Mouse (Mus musculus) urinary bladder, postnatal 36 days (tissue): Measurements from ENCODE around the gene Mrps16.

Experiments
- DNase-seq, 2 experiments: peaks; one replicate each; pipeline ENCODE4 v3.0.0; 2022; ENCODE audit warnings: low spot score in 2 of 2, mixed read lengths in 1 of 2

Mrps16 gene

GRCm38 (mm10) chr14:20393205-20393913, at the start of gene Mrps16:
TSS of gene Mrps16 (minus strand) at chr14:20393634.
- peak; percentile 90 to 94 for DNase-seq

DNA sequence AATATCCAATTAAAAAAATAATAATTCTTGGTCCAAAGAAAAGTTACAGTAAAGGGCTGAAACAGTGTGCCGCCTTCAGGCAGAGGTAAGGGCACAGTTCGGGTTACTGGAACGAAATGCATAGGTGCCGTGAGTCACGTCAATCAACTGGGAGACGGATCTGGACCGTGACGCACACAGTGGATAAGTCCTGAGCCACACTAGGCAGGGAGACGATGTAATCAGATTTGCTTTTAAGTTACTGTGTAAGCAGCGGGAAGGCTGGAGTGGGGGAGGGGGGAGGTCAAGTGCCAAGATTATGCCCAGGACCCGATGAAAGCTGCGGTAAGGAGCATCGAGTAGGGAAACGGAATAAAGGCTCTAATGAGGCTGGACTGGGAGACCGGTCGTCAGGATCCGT, 48.8 kb upstream of the Mrps16 start:
- DNase-seq, result no peak

DNA sequence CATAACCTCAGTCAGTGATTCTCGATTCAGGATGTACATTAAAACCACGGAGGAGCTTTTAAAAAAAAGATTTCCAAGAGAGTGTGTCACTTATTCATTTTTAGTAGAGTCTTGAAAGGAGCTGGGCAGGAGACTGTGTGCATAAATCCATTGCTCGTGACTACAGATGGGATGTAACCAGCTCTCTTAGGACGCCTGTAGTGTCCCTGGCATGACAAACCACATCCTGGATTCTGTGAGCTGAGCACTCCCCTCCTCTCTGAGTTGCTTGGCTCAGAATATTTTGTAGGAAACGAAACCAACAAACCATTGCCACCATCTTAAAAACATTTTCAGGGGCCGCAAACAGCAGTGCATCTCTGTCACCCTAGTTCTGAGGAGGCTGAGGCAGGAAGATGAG, 43.5 kb upstream of the Mrps16 start:
- DNase-seq, result no peak

- DNase-seq, result no peak
Measured at GRCm38 (mm10) chr14:20432420-20432819, 39.0 kb upstream of the Mrps16 start.

DNA sequence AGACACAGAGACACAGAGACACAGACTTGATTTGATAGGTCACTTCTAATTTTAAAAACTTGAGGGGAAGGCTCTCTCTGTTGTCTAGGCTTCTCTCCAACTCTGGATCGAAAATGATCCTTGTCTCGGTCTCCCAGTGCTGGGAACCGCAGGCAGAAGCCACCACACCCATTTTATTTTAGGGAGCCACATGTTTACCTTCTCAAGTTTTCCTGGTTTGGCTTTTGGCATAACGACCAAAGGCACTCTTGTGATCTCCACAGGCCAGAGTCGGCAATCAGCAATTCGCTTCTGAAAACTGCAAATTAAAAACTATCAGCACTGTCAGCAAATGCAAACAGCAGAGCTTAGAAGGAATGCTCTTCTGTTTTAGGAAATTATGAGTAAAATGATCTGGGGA, 38.3 kb upstream of the Mrps16 start:
- no peak for DNase-seq

- DNase-seq, result no peak
Measured at GRCm38 (mm10) chr14:20429833-20430232, 36.4 kb upstream of the Mrps16 start.

DNA sequence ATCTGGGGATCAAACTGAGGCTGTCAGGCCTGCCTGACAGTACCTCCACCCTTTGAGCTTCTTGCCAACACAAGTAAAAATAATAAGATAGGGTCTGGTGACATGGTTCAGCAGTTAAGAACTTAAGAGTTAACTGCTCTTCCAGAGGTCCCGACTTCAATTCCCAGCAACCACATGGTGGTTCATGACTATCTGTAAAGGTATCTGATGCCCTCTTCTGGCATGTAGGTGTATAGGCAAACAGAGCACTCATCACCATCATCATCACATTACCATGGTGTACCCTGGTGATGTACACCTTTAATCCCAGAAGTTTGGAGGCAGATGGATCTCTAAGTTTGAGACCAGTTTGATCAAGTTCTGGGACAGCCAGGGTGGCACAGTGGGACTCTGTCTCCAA, 35.2 kb upstream of the Mrps16 start:
- no peak for DNase-seq

DNA sequence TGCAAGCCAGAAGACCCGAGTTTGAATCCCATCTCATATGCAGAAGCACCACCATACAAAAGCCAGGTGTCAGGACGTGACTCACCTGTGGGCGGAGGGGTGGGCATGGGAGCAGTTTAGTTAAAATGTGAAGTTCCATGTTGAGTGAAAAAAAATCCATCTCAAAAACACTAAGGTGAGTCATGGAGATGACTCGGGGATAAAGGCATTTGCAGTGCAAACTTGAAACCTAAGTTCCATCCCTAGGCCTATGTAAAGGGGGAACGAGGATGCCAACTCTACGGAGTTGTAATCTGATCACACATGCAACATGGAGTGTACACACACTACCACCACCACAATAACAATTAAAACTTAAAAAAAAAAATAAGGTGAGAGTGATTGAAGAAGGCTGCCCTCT, 29.6 kb upstream of the Mrps16 start:
- no peak for DNase-seq

- DNase-seq, result no peak
Measured at GRCm38 (mm10) chr14:20422257-20422656, 28.8 kb upstream of the Mrps16 start.

- peak in 1 of 2 experiments; percentile 26 for DNase-seq
Measured at GRCm38 (mm10) chr14:20400071-20400470, 6.6 kb upstream of the Mrps16 start.

DNA sequence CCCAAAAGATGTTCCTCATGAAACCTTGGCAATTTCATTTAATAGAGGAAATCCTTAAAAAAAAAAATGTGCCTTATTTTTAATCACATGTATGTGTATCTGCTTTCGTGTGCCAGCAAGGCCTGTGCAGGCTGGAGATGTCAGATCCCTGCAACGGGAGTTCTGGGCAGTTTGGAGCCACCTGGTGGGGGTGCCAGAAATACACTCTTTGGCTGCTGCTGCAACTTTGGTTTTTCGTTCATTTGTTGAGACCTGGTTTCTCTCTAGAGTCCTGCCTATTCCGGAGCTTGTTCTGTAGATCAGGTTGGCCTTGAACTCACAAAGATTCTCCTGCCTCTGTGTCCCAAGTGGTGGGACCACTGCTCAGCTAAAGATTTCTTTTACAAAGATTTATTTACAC, 5.4 kb upstream of the Mrps16 start:
- no peak for DNase-seq

GRCm38 (mm10) chr14:20397220-20397619, 3.8 kb upstream of the Mrps16 start:
- no peak for DNase-seq

- DNase-seq, result no peak
Measured at GRCm38 (mm10) chr14:20392326-20392725, 1.1 kb downstream of the Mrps16 start.

DNA sequence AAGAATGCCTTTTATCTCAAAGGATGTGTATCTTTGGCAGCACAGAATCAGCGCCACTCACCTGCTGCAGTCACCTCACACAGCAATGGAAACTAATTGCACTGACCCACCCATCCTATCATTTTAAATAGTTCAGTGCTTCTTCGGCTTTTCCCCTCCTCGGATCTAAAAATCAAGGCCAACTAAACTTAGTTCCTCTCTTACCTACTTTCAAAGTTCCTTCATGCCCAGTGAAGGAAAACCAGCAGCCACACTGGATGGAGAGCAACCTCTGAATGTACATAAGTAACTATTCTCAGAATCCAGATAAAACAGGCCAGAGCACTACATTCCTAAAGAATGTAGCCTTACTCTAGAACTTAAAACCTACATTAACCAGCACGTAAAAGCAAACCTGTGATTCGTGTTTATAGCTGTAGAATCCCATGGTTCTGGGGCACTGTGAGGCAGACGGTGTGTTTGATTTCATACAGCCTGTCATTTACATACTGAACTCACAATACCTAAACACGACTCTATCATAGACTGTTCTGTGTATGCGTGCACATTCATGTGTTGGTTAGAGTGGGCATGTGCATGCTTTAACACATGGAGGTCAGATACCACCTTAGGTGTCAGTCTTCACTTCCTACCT, 3.9 kb downstream of the Mrps16 start:
- DNase-seq, result no peak

DNA sequence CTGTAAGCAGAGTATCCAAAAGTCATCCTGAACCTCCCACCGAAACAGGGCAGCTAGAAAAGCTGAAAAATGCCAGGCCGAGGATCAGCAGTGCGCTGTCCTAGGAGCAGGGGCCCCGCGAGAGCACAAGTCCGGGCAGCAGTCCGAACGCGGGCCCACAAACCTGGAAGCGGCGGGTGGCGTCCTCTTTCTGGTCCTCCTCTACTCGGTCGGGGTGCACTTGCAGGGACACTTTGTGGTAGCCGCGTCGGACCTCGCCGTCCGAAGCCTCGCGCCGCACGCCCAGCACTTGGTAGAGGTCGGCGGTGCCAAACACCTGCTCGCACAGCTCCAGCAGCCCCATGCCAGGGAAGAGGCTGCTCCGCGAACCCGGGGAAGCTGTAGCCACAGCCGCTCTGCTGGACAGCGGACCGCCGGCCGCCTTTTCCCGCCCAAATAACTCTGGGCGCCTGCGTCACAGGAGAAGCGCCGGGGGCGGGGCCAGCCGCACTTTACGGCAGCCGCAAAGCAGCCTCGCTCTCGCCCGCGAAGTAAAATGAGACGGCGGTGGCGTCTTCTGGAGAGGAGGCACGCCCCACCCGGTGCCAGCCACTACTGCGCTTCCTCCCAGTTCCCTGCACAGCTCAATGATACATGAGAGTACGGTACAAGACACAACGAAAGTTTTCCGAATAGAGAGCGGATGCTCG, 4.8 kb downstream of the Mrps16 start, which contains the start of gene Dnajc9:
TSS of gene Dnajc9 (minus strand) at position 470 of the 689 bp plus-strand sequence.
- peak; percentile 94 to 96 for DNase-seq

DNA sequence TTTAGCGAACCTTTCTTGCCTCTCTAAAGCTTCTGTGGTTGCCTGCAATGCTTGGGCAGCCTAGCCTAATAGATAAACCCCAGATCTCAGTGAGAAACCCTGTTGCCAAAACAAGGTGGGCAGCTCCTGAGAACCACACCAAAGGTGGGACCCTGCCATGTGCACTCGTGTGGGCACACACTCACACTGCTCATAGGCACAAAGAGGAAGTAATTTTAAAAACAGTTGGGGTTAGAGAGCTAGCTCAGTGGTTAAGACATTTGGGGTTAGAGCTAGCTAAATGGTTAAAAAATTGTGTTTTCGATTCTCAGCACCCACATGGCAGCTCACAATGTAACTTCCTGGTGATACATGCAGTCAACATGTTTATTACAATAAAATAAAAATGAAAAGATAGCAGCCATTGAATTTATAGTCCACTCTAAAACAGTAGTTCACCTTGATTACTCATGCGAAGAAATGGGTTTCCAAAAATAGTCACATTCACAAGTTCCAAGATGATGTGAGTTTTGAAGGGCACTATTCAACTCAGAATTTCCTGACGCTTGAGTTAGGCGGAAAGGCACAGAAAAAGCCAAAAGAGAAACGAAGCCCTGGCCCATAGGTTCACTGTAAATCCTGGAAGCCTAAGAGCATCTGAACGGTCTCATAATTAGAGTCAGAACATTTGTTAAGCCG, 13.5 kb downstream of the Mrps16 start:
- no peak for DNase-seq

DNA sequence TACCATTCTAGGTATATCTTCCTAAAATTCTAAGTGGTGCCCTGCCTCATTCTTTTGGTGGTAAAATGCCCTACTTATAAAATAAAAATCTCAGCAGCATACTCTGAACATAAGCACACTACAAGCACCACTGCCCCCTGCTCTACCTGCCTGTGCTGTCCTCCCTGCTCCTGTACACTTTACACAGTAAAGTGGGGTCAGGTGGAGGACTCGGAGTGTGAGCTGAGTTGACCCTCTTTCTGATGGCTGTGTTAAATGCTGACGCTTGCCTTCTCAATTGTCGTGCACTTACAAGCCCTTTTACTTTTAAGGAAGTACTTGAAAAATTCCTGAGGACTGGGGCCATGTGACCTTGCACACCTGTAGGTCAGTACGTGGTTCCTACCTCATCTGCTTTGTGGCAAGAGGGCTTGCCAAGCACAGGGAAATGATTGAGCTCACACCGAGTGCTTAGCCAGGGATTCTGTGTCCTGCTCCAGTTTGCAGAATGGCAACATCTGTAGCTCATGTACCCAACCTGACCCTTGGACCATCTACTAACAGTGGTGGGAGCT, 14.3 kb downstream of the Mrps16 start:
- no peak for DNase-seq

GRCm38 (mm10) chr14:20378313-20379061, 14.9 kb downstream of the Mrps16 start:
- peak in 1 of 2 experiments; percentile 31 for DNase-seq

DNA sequence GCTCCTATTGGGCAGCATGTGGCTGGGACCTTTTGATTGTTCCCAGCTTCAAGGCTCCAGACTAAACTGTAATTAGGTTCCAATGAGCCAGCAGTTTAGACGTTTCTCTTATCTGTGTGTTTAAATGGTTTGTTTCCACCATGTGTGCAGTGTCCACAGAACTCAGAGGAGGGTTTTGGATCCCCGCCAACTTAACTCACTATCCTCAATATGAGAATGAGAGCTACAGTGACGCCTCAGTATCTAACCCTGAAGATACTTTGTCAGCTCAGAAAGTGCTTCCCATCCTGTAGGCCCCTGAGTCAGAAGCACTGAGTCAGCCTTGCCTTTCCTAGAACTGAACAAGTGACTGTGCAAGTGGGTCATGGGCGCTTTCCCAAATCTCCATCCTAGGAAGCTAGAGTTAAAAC, 16.3 kb downstream of the Mrps16 start:
- no peak for DNase-seq

- DNase-seq, result no peak
Measured at GRCm38 (mm10) chr14:20371854-20372253, 21.6 kb downstream of the Mrps16 start.

GRCm38 (mm10) chr14:20370798-20371197, 22.6 kb downstream of the Mrps16 start:
- no peak for DNase-seq
